Mouse (Mus musculus) ES-E14 (cell line): ENCODE data around the gene Gfpt1.

ENCODE experiments used
- CHD2 ChIP-seq: IDR thresholded peaks from 2 replicates; pipeline ENCODE4 v1.6.1; 2014; ENCODE audit warnings: mild to moderate bottlenecking, low read depth, low read length, inconsistent platforms
- HCFC1 ChIP-seq: IDR thresholded peaks from 2 replicates; pipeline ENCODE4 v1.6.1; 2012; ENCODE audit warnings: low read length, inconsistent platforms, borderline replicate concordance; ENCODE audit not compliant: insufficient read depth
- MAFK ChIP-seq: IDR thresholded peaks from 2 replicates; pipeline ENCODE4 v1.6.1; 2014; ENCODE audit warnings: mild to moderate bottlenecking, low read depth, low read length, inconsistent platforms; ENCODE audit not compliant: insufficient read depth
- ZC3H11A ChIP-seq: IDR thresholded peaks from 2 replicates; pipeline ENCODE4 v1.6.1; 2012; ENCODE audit warnings: low read depth, mild to moderate bottlenecking, inconsistent platforms, low read length, borderline replicate concordance

- TF ChIP-seq MAFK (no peak), CHD2 (no peak), ZC3H11A (no peak), HCFC1 (no peak)
Measured at GRCm38 (mm10) chr6:87005577-87005976, 37.1 kb upstream of the Gfpt1 start.
